Mouse (Mus musculus) midbrain, embryonic 14.5 days (tissue): ENCODE measurements at regions not wholly inside any gene's neighbourhood (a gene's known extent, or its start where the extent isn't known, plus 50 kb on each side); places are given as distances from the start of the nearest gene placed in this dataset.

Experiments
- ATAC-seq: fragments of 200-750 bp; cut with Nextera tagmentation; 2 replicates; pipeline ENCODE4 v1.8.0; 2017; ENCODE audit warnings: moderate number of reproducible peaks, moderate library complexity; ENCODE audit not compliant: low FRiP score, low TSS enrichment
- DNase-seq: peaks from one replicate; pipeline ENCODE4 v3.0.0-alpha.2; 2015
- H3K27ac ChIP-seq: fragments of 300-500 bp; sonication (generic); replicated peaks from 2 replicates; pipeline ENCODE4 v1.5.1; 2014; ENCODE audit warnings: mild to moderate bottlenecking, low read depth, low read length, moderate library complexity
- H3K27me3 ChIP-seq: fragments of 300-500 bp; sonication (generic); 2 replicates; pipeline ENCODE4 v1.6.1; 2014; ENCODE audit warnings: low read length, control low read depth, mixed read lengths; ENCODE audit not compliant: control insufficient read depth, insufficient read depth
- H3K36me3 ChIP-seq: fragments of 300-500 bp; sonication (generic); 2 replicates; pipeline ENCODE4 v1.6.1; 2014; ENCODE audit warnings: low read length, control low read depth; ENCODE audit not compliant: control insufficient read depth, insufficient read depth
- H3K4me1 ChIP-seq: fragments of 300-500 bp; sonication (generic); 2 replicates; pipeline ENCODE4 v1.6.1; 2014; ENCODE audit warnings: mild to moderate bottlenecking, antibody characterized with exemption, low read length, control low read depth; ENCODE audit not compliant: control insufficient read depth, insufficient read depth
- H3K4me2 ChIP-seq: fragments of 300-500 bp; sonication (generic); 2 replicates; pipeline ENCODE4 v1.6.1; 2014; ENCODE audit warnings: mild to moderate bottlenecking, low read length, moderate library complexity
- H3K4me3 ChIP-seq: fragments of 300-500 bp; sonication (generic); replicated peaks from 2 replicates; pipeline ENCODE4 v1.5.1; 2014; ENCODE audit warnings: low read depth, low read length
- H3K9ac ChIP-seq: fragments of 300-500 bp; sonication (generic); replicated peaks from 2 replicates; pipeline ENCODE4 v1.6.1; 2014; ENCODE audit warnings: mild to moderate bottlenecking, low read length, moderate library complexity
- H3K9me3 ChIP-seq: fragments of 300-500 bp; sonication (generic); 2 replicates; pipeline ENCODE4 v1.6.1; 2016; ENCODE audit warnings: low read length, control low read depth, mixed read lengths; ENCODE audit not compliant: control insufficient read depth
- WGBS: fragments of 180-500 bp; shearing (Covaris S2); extraction: QIAGEN DNeasy Blood & Tissue Kit; methylation state at CpG from one replicate; pipeline ENCODE4 v1.1.7; 2014; 5-methylcytosine and 5-hydroxymethylcytosine counted together

- Histone ChIP-seq H3K9me3 (no peaks in the 10 kb centered on the region), H3K36me3 (no peaks in the 10 kb centered on the region), H3K4me1 (no peaks in the 10 kb centered on the region), H3K9ac (no peak overlapping the region), H3K4me3 (no peak overlapping the region), H3K27ac (no peak overlapping the region), H3K27me3 (no peaks in the 10 kb centered on the region), H3K4me2 (no peak overlapping the region)
- WGBS = 85% methylated on average over 4 of the region's 4 CpGs
- DNase-seq = no peak
- ATAC-seq = no peak
Observed at GRCm38 (mm10) chr12:94229894-94230293, 1462.1 kb upstream of the Flrt2 start.

- Histone ChIP-seq H3K4me1 (no peaks in the 10 kb centered on the region), H3K9ac (no peak overlapping the region)
- ATAC-seq = no peak
Observed at GRCm38 (mm10) chr12:94245366-94245765, 1446.7 kb upstream of the Flrt2 start.

GRCm38 (mm10) chr12:94247362-94247761 is 1444.7 kb upstream of the Flrt2 start:
- H3K4me1 ChIP-seq = no peaks in the 10 kb centered on the region
- no peak overlapping the region for H3K4me2 ChIP-seq
- no peaks in the 10 kb centered on the region for H3K27me3 ChIP-seq
- peak; percentile 20 for DNase-seq
- no peaks in the 10 kb centered on the region for H3K9me3 ChIP-seq
- H3K9ac ChIP-seq = no peak overlapping the region
- no peaks in the 10 kb centered on the region for H3K36me3 ChIP-seq
- no peak overlapping the region for H3K27ac ChIP-seq
- peak; percentile 34; the same call in 1 of the 2 replicates for ATAC-seq
- no peak overlapping the region for H3K4me3 ChIP-seq

More at GRCm38 (mm10) chr12:94245366-94245765, 1446.7 kb upstream of the Flrt2 start:
- H3K4me3 ChIP-seq = no peak overlapping the region
- DNase-seq = no peak
- H3K9me3 ChIP-seq = no peaks in the 10 kb centered on the region
- no peak overlapping the region for H3K4me2 ChIP-seq
- H3K36me3 ChIP-seq = no peaks in the 10 kb centered on the region
- WGBS = 74% methylated on average over 2 of the region's 2 CpGs
- no peak overlapping the region for H3K27ac ChIP-seq
- no peaks in the 10 kb centered on the region for H3K27me3 ChIP-seq

DNA sequence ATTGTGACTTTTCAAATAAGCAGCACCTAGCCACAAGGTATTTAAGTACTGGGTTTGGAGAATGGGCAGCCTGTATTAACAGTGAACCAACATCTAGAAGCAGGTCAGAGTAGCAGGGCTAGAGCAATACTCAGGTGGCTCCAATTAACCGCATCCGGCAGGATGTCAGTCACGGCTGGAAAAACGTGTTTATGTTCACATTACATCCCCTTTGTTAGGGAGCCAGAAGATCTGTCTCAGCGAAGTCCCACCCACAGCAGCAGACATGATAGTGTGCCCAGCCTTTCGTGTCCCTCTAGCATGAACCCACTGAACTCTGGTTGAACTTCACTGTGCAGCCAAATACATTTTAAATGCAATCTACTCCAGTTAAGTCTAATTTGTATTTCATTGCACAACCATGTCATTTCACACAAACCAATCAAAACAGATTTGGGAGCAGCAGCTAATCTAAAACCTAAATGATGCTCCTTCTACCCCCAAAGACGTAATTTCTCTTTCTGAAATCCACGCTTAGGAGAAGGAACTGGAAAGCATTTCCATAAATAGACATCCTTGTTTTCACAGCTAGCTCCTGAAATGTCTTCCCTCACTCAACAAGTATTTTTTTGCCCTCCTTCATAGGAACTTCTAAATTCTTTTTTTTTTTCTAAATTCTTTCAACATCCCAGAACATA is 1438.9 kb upstream of the Flrt2 start:
- no peak overlapping the region for H3K9ac ChIP-seq
- no peaks in the 10 kb centered on the region for H3K27me3 ChIP-seq
- H3K4me3 ChIP-seq = no peak overlapping the region
- H3K9me3 ChIP-seq = no peaks in the 10 kb centered on the region
- no peaks in the 10 kb centered on the region for H3K4me1 ChIP-seq
- ATAC-seq (no peak), DNase-seq (no peak)
- H3K27ac ChIP-seq = no peak overlapping the region
- no peak overlapping the region for H3K4me2 ChIP-seq
- WGBS = 58% methylated on average over 8 of the region's 8 CpGs
- no peaks in the 10 kb centered on the region for H3K36me3 ChIP-seq

DNA sequence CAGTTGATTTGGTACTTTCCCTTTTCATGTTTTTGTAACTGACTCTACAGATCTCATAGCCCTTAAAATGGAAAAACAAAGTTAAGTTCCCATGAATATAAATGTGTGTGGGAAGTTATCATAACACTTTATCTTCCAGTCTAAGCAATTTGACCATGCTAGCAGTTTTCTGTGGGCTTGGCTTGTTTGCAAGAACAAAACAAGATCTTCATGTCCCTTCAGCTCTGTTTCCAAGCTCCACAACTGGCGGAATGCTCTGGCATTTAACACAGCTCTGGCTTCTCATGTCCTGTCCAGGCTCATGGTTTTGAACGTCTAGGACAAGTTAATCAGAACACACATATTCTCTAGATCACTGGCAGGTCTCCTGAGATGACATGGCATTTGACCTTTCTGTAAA is 1411.1 kb upstream of the Flrt2 start:
- WGBS = 73% methylated on average over 2 of the region's 2 CpGs
- Histone ChIP-seq H3K4me2 (no peak overlapping the region), H3K27me3 (no peaks in the 10 kb centered on the region), H3K27ac (no peak overlapping the region), H3K36me3 (no peaks in the 10 kb centered on the region), H3K4me1 (no peaks in the 10 kb centered on the region), H3K9me3 (no peaks in the 10 kb centered on the region), H3K9ac (no peak overlapping the region), H3K4me3 (no peak overlapping the region)
- DNase-seq (no peak), ATAC-seq (no peak)

GRCm38 (mm10) chr12:94282931-94283330 is 1409.1 kb upstream of the Flrt2 start:
- no peaks in the 10 kb centered on the region for H3K4me1 ChIP-seq
- H3K36me3 ChIP-seq = no peaks in the 10 kb centered on the region
- ATAC-seq = no peak
- H3K9ac ChIP-seq = no peak overlapping the region
- 90% methylated on average over 3 of the region's 3 CpGs for WGBS
- H3K4me3 ChIP-seq = no peak overlapping the region
- DNase-seq = no peak
- no peaks in the 10 kb centered on the region for H3K9me3 ChIP-seq
- no peaks in the 10 kb centered on the region for H3K27me3 ChIP-seq
- H3K4me2 ChIP-seq = no peak overlapping the region
- H3K27ac ChIP-seq = no peak overlapping the region

DNA sequence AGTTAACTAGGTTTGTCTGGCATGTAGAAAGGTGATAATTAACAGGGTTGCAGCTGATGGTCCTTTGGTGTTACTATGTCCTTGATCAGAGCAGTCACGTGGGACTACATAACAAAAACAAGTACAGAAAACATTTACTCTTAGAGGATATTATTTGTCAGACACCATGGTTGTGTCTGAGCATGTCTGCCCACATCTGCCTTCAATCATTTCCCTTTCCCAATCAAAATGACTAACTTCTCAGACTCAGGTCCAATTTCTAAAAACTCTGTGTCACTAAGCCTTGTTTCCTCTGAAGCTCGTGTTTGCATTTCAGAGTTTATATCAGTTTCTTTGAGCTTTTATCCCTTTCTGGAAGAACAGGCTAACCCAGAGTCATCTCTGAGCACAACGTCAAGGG is 1408.5 kb upstream of the Flrt2 start:
- ATAC-seq (no peak), DNase-seq (no peak)
- no peak overlapping the region for H3K4me3 ChIP-seq
- no peaks in the 10 kb centered on the region for H3K9me3 ChIP-seq
- no peak overlapping the region for H3K27ac ChIP-seq
- no peak overlapping the region for H3K9ac ChIP-seq
- no peak overlapping the region for H3K4me2 ChIP-seq
- no peaks in the 10 kb centered on the region for H3K4me1 ChIP-seq
- no peaks in the 10 kb centered on the region for H3K36me3 ChIP-seq
- H3K27me3 ChIP-seq = no peaks in the 10 kb centered on the region
- 80% methylated on average over 3 of the region's 3 CpGs for WGBS

DNA sequence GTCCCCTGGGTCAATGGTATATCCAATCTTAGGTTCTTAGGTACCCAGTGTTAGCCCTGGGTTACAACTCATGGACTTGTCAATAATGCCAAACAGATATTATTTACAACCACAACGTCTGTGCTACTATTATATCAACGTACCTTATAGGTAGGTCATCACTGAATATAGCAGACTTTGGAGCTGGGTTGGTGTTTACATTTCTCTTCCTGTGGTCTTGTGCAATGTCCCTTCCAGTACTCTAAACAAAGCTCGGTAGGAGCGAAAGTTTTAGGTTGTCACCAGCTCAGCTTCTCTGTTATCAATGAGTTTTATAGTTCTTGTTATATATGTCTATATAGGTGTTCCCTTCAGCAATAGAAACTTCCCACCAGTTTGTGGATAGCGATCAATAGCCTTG is 1394.2 kb upstream of the Flrt2 start:
- H3K27me3 ChIP-seq = no peaks in the 10 kb centered on the region
- WGBS = 93% methylated on average over 5 of the region's 5 CpGs
- no peaks in the 10 kb centered on the region for H3K36me3 ChIP-seq
- no peaks in the 10 kb centered on the region for H3K4me1 ChIP-seq
- no peak overlapping the region for H3K4me3 ChIP-seq
- H3K27ac ChIP-seq = no peak overlapping the region
- H3K9me3 ChIP-seq = no peaks in the 10 kb centered on the region
- ATAC-seq (no peak), DNase-seq (no peak)
- H3K9ac ChIP-seq = no peak overlapping the region
- H3K4me2 ChIP-seq = no peak overlapping the region

DNA sequence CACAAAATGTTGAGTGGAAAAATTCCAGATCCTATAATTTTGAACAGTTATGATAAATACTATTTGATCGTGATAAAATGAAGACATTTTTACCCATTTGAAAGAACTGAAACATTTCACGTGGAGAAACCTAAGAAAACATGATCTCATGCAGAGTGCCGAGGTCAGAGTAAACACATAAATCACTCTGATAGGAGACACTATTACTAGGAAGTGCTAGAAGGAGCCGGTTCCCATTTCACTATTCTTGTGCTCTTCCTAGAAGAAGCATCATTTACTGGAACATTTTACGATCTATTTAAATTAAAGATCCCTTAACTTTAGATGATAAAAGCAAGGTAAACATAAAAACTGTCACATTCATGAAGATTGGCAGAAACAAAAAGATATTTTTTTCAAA is 1359.7 kb upstream of the Flrt2 start:
- Histone ChIP-seq H3K27ac (no peak overlapping the region), H3K36me3 (no peaks in the 10 kb centered on the region), H3K9ac (no peak overlapping the region), H3K9me3 (no peaks in the 10 kb centered on the region), H3K4me2 (no peak overlapping the region), H3K4me3 (no peak overlapping the region), H3K27me3 (no peaks in the 10 kb centered on the region), H3K4me1 (no peaks in the 10 kb centered on the region)
- ATAC-seq (no peak), DNase-seq (no peak)
- WGBS = 89% methylated on average over 5 of the region's 5 CpGs
